Mouse (Mus musculus): ENCODE data around the gene Ednra. TPM values are rescaled to one million over a fixed set of nuclear protein-coding genes. Genes with fewer than 3 reads are reported as not detected.

Gene Ednra
- 5.7 and 6.8 TPM in 2 replicates for polyA plus RNA-seq (2012; rRNA removed)

DNA sequence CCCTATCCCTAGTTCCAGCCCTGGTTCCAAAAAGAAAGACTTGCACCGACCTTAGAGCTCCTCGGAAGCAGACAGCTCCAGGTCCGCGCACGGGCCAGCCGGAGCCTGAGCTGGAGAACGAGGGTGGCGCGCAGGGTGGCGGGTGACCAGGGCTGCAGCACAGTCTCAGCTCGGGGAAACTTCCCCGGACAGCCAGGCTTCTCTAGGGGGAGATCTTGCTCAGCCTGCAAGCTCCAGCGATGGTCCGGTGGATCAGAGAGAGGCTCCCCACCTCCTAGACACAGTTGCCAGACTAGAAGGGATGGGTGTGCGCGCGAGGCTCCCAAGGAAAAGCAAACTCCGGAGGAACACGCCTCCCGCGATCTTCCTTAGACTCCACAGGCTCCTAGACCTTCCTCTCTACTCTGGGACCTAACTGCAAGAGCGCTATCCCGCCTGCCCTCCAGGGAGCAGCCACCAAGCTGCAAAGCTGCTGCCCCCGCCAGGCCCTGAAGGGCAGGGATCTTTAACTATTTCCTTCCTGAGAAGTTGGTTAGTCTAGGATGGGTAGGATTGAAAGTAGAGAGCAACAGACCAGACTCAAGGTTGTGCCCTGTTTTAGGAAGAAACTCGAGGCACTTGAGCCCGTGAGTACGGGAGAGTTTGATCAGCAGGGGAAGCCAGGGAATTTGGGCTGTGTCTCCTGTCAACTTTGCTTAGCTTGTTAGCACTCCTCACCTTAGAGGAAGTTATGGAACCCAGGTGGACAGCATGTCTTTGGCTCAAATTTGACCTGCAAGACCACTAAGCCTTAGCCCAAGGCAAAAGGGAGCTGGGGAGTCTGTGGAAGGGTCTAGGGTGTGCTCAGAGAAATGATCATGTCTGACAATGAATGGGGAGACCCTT is at the start of gene Ednra:
Gene Ednra (minus strand): TSS at position 419 of the 885 bp plus-strand sequence.

Other genes starting within 250 kb of the Ednra start
- gene Arhgap10, start 206.5 kb downstream of the Ednra start, polyA plus RNA-seq (2012; rRNA removed) = 3.8 and 4.3 TPM in 2 replicates
- gene Prmt9, start 175.1 kb downstream of the Ednra start, polyA plus RNA-seq (2012; rRNA removed) = 25.1 and 26.6 TPM in 2 replicates
- 49.7 and 52.8 TPM in 2 replicates for gene Tmem184c, start 113.8 kb downstream of the Ednra start, polyA plus RNA-seq (2012; rRNA removed)

Measured in central nervous system, embryonic 18 days (tissue).